Mouse (Mus musculus) liver, embryonic 14.5 days (tissue): ENCODE results near the gene Kbtbd13. TPM values are rescaled to one million over a fixed set of nuclear protein-coding genes. Genes with fewer than 3 reads are reported as not detected.

Experiments
- ATAC-seq: fragments of 200-750 bp; cut with Nextera tagmentation; 2 replicates; pipeline ENCODE4 v1.8.0; 2017; ENCODE audit warnings: moderate number of reproducible peaks, mild to moderate bottlenecking, moderate library complexity; ENCODE audit not compliant: insufficient read depth
- DNase-seq, 3 experiments: peaks; one replicate each; pipeline ENCODE4 v3.0.0-alpha.2; 2012 to 2013; ENCODE audit warnings: low read depth in 3 of 3, low spot score in 3 of 3
- H3K27ac ChIP-seq: fragments of 300-500 bp; sonication (generic); 2 replicates; pipeline ENCODE4 v1.5.1; 2014; ENCODE audit warnings: moderate library complexity, mild to moderate bottlenecking, control low read depth, inconsistent platforms
- H3K27me3 ChIP-seq: fragments of 300-500 bp; sonication (generic); 2 replicates; pipeline ENCODE4 v1.6.1; 2014; ENCODE audit warnings: mild to moderate bottlenecking, low read length, moderate library complexity; ENCODE audit not compliant: control insufficient read depth, insufficient read depth
- H3K36me3 ChIP-seq: fragments of 300-500 bp; sonication (generic); replicated peaks from 2 replicates; pipeline ENCODE4 v1.6.1; 2014; ENCODE audit warnings: low read depth; ENCODE audit not compliant: control insufficient read depth, insufficient read depth
- H3K4me1 ChIP-seq, 2 experiments: fragments of 200-500 bp in 1 of 2; fragments of 300-500 bp in 1 of 2; sonication (generic) in 1 of 2; replicated peaks; 2 replicates each; pipeline ENCODE4 v1.6.1; 2012 to 2014; ENCODE audit warnings: antibody characterized with exemption in 1 of 2, inconsistent platforms in 1 of 2, low read length in 1 of 2; ENCODE audit not compliant: control insufficient read depth in 2 of 2, insufficient read depth in 2 of 2
- H3K4me2 ChIP-seq: fragments of 300-500 bp; sonication (generic); 2 replicates; pipeline ENCODE4 v1.6.1; 2014; ENCODE audit warnings: low read depth, mild to moderate bottlenecking, control low read depth, moderate library complexity
- H3K4me3 ChIP-seq, 2 experiments: fragments of 200-500 bp in 1 of 2; fragments of 300-500 bp in 1 of 2; sonication (generic) in 1 of 2; 2 replicates each; pipeline ENCODE4 v1.5.1; 2012 to 2014; ENCODE audit warnings: low read depth in 2 of 2, low read length in 2 of 2, mild to moderate bottlenecking in 2 of 2, control low read depth in 1 of 2, inconsistent platforms in 1 of 2, moderate library complexity in 1 of 2; ENCODE audit not compliant: insufficient read depth in 1 of 2
- H3K9ac ChIP-seq: fragments of 300-500 bp; sonication (generic); replicated peaks from 2 replicates; pipeline ENCODE4 v1.6.1; 2014; ENCODE audit warnings: mild to moderate bottlenecking, control low read depth, moderate library complexity
- H3K9me3 ChIP-seq: fragments of 300-500 bp; sonication (generic); 2 replicates; pipeline ENCODE4 v1.6.1; 2016; ENCODE audit warnings: low read length, mixed read lengths; ENCODE audit not compliant: control insufficient read depth
- CTCF ChIP-seq: IDR thresholded peaks from 2 replicates; pipeline ENCODE4 v1.5.1; 2016; ENCODE audit warnings: antibody characterized with exemption, low read depth, control low read depth
- EP300 ChIP-seq: IDR thresholded peaks from 2 replicates; pipeline ENCODE4 v1.6.1; 2016; ENCODE audit warnings: antibody characterized with exemption, low read depth
- WGBS: fragments of 180-500 bp; shearing (Covaris S2); extraction: QIAGEN DNeasy Blood & Tissue Kit; methylation state at CpG from one replicate; pipeline ENCODE4 v1.1.7; 2014; ENCODE audit not compliant: insufficient replicate concordance; 5-methylcytosine and 5-hydroxymethylcytosine counted together
- polyA plus RNA-seq, 2 experiments: library from polyadenylated mRNA; depleted of rRNA in 1 of 2; stranded (reverse) in 1 of 2; unstranded in 1 of 2; fragments of >200 nt; fragmentation: Nextera tagmentation in 1 of 2; extraction: Ambion mirVana in 1 of 2; gene quantifications; 2 replicates each; pipeline versions ENCODE4 v1.2.1 to v1.2.3; 2012 to 2014

Kbtbd13 gene
- polyA plus RNA-seq, 2 experiments, result 0.04 to 0.08 TPM

GRCm38 (mm10) chr9:65408871-65409295 lies 17.4 kb upstream of the Kbtbd13 start:
- DNase-seq (no peak), ATAC-seq (no peak)
- Histone ChIP-seq H3K27ac (no peak overlapping the region), H3K27me3 (no peaks in the 10 kb centered on the region), H3K4me2 (no peak overlapping the region), H3K36me3 (no peaks in the 10 kb centered on the region), H3K9me3 (no peaks in the 10 kb centered on the region), H3K4me1 (no peaks in the 10 kb centered on the region), H3K9ac (no peak overlapping the region), H3K4me3 (no peak overlapping the region)
- 45% methylated on average over 5 of the region's 5 CpGs for WGBS
- no peak for TF ChIP-seq CTCF
- no peak for TF ChIP-seq EP300

- ATAC-seq (no peak), DNase-seq (no peak)
- no peak overlapping the region for H3K9ac ChIP-seq
- no peaks in the 10 kb centered on the region for H3K27me3 ChIP-seq
- TF ChIP-seq CTCF, result no peak
- TF ChIP-seq EP300, result no peak
- no peak overlapping the region for H3K4me3 ChIP-seq
- WGBS, result 46% methylated on average over 3 of the region's 3 CpGs
- no peaks in the 10 kb centered on the region for H3K9me3 ChIP-seq
- H3K4me1 ChIP-seq, result no peaks in the 10 kb centered on the region
- no peak overlapping the region for H3K27ac ChIP-seq
- H3K4me2 ChIP-seq, result no peak overlapping the region
- no peaks in the 10 kb centered on the region for H3K36me3 ChIP-seq
Observed at GRCm38 (mm10) chr9:65407861-65408260, 16.4 kb upstream of the Kbtbd13 start.

GRCm38 (mm10) chr9:65407327-65407726 lies 15.9 kb upstream of the Kbtbd13 start:
- Histone ChIP-seq H3K4me1 (no peaks in the 10 kb centered on the region), H3K4me2 (no peak overlapping the region), H3K9me3 (no peaks in the 10 kb centered on the region), H3K27me3 (no peaks in the 10 kb centered on the region), H3K4me3 (no peak overlapping the region), H3K27ac (no peak overlapping the region), H3K36me3 (no peaks in the 10 kb centered on the region), H3K9ac (no peak overlapping the region)
- TF ChIP-seq CTCF (no peak), EP300 (no peak)
- 59% methylated on average over 5 of the region's 5 CpGs for WGBS
- DNase-seq (no peak), ATAC-seq (no peak)

GRCm38 (mm10) chr9:65405184-65405449 lies 13.7 kb upstream of the Kbtbd13 start:
- TF ChIP-seq EP300, result no peak
- no peak for DNase-seq
- Histone ChIP-seq H3K4me1 (no peaks in the 10 kb centered on the region), H3K27ac (no peak overlapping the region), H3K9me3 (no peaks in the 10 kb centered on the region), H3K27me3 (no peaks in the 10 kb centered on the region), H3K4me2 (no peak overlapping the region), H3K36me3 (no peaks in the 10 kb centered on the region), H3K9ac (no peak overlapping the region), H3K4me3 (no peak overlapping the region)
- ATAC-seq, result no peak
- 63% methylated on average over 2 of the region's 2 CpGs for WGBS

- H3K9ac ChIP-seq, result no peak overlapping the region
- no peaks in the 10 kb centered on the region for H3K27me3 ChIP-seq
- H3K9me3 ChIP-seq, result no peaks in the 10 kb centered on the region
- H3K4me2 ChIP-seq, result no peak overlapping the region
- ATAC-seq (no peak), DNase-seq (no peak)
- 52% methylated on average over 15 of the region's 15 CpGs for WGBS
- no peaks in the 10 kb centered on the region for H3K36me3 ChIP-seq
- no peak overlapping the region for H3K27ac ChIP-seq
- no peak for TF ChIP-seq CTCF
- no peak for TF ChIP-seq EP300
- H3K4me3 ChIP-seq, result no peak overlapping the region
- no peaks in the 10 kb centered on the region for H3K4me1 ChIP-seq
Observed at GRCm38 (mm10) chr9:65404331-65405183, 13.1 kb upstream of the Kbtbd13 start.
